Mouse (Mus musculus) liver, adult 2 months (tissue): ENCODE measurements at regions not wholly inside any gene's neighbourhood (a gene's known extent, or its start where the extent isn't known, plus 50 kb on each side); places are given as distances from the start of the nearest gene placed in this dataset.

Experiments used
- CTCF ChIP-seq: fragments of 200-500 bp; IDR thresholded peaks from 2 replicates; pipeline ENCODE4 v1.5.1; 2011; ENCODE audit warnings: low read depth, low read length, control low read depth
- POLR2A ChIP-seq: fragments of 200-500 bp; IDR thresholded peaks from 2 replicates; pipeline ENCODE4 v1.6.1; 2011; ENCODE audit warnings: low read length, control low read depth; ENCODE audit not compliant: insufficient read depth; ENCODE audit errors: extremely low read depth

GRCm38 (mm10) chr2:68799993-68800740, 61.1 kb upstream of the Cers6 start:
- no peak for TF ChIP-seq CTCF
- no peak for TF ChIP-seq POLR2A
